Mouse (Mus musculus) cerebellum, adult 2 months (tissue): ENCODE measurements around the gene Tlr2. TPM values are rescaled to one million over a fixed set of nuclear protein-coding genes. Genes with fewer than 3 reads are reported as not detected.

Experiments used
- DNase-seq, 2 experiments: peaks; one replicate each; pipeline ENCODE4 v3.0.0; 2021
- H3K27ac ChIP-seq: fragments of 200-500 bp; 2 replicates; pipeline ENCODE4 v1.5.1; 2012; ENCODE audit warnings: low read length, control low read depth, inconsistent platforms; ENCODE audit not compliant: insufficient read depth
- H3K27me3 ChIP-seq: fragments of 200-500 bp; 2 replicates; pipeline ENCODE4 v1.6.1; 2012; ENCODE audit warnings: inconsistent platforms, mild to moderate bottlenecking, low read length, moderate library complexity; ENCODE audit not compliant: control insufficient read depth, insufficient read depth
- H3K4me1 ChIP-seq: fragments of 200-500 bp; 2 replicates; pipeline ENCODE4 v1.6.1; 2011; ENCODE audit warnings: low read length; ENCODE audit not compliant: control insufficient read depth, insufficient read depth
- H3K4me3 ChIP-seq: fragments of 200-500 bp; replicated peaks from 2 replicates; pipeline ENCODE3; 2011; ENCODE audit warnings: mild to moderate bottlenecking, low read depth, low read length, control low read depth; ENCODE audit not compliant: insufficient read depth
- CTCF ChIP-seq: fragments of 200-500 bp; IDR thresholded peaks from 2 replicates; pipeline ENCODE4 v1.5.1; 2011; ENCODE audit warnings: low read depth, mild to moderate bottlenecking, control low read depth, low read length, moderate library complexity, borderline replicate concordance; ENCODE audit not compliant: insufficient read depth
- POLR2A ChIP-seq: fragments of 200-500 bp; IDR thresholded peaks from 2 replicates; pipeline ENCODE4 v1.6.1; 2011; ENCODE audit warnings: low read length, control low read depth, borderline replicate concordance; ENCODE audit not compliant: insufficient read depth
- WGBS: fragments of 180-500 bp; shearing (Covaris S2); methylation state at CpG from one replicate; pipeline ENCODE4 v1.1.7; 2018; 5-methylcytosine and 5-hydroxymethylcytosine counted together
- polyA plus RNA-seq: library from polyadenylated mRNA; depleted of rRNA; stranded (reverse); fragments of >200 nt; gene quantifications from 2 replicates; pipeline ENCODE4 v1.2.3, GENCODE M21; 2012

Gene Tlr2
- polyA plus RNA-seq, 1 experiment = 0.72 TPM

- Histone ChIP-seq H3K4me1 (no peaks in the 10 kb centered on the region), H3K27ac (no peak overlapping the region), H3K27me3 (no peaks in the 10 kb centered on the region), H3K4me3 (no peak overlapping the region)
- 74% methylated on average over 4 of the region's 4 CpGs for WGBS
- DNase-seq = no peak
- no peak for TF ChIP-seq POLR2A
- no peak for TF ChIP-seq CTCF
These were observed 25.1 kb downstream of the Tlr2 start for GRCm38 (mm10) chr3:83816372-83816925.

DNA sequence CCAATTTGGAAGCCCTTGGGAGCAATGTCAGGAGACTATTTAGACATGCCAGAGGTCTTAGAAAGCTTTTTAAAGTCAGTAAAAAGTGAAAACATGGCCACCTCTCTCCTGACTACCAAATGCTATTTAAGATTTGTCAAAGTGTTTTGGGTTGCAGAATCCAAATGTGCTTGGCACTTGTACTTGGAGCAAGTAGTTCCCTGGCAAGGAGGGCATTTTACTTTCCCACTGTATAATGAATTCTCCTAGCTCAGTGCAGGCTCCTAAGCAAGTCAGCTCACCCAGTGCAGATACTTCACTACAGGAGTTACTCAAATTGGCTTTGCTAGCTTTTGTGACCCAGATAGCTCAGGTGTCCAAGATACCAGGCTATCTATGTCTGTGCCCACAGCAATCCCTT, 28.7 kb downstream of the Tlr2 start:
- no peaks in the 10 kb centered on the region for H3K27me3 ChIP-seq

DNA sequence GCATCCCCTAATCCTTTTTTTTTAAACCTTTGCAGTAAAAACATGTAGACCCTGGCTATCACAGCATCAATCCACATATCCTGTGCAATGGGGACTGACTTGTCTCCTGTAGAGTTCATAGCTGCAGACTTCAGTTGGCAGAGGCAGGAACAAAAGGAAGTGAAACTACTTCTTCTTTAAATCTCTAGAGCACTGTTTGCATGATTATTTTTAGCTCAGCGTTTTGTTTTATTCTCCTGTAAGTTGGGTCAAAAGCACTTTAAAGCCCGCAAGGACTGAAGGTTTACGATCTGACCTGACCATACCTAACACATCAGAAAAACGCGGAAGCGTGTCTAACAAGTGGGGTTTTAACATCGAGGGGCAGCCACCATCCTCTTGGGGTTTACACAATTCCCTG, 29.6 kb downstream of the Tlr2 start:
- H3K4me1 ChIP-seq = no peaks in the 10 kb centered on the region
- H3K27ac ChIP-seq = no peak overlapping the region
- H3K4me3 ChIP-seq = no peak overlapping the region
- DNase-seq = no peak
- H3K27me3 ChIP-seq = no peaks in the 10 kb centered on the region
- no peak for TF ChIP-seq POLR2A
- TF ChIP-seq CTCF = no peak
- WGBS = 78% methylated on average over 7 of the region's 7 CpGs

More for the DNA sequence above, 28.7 kb downstream of the Tlr2 start:
- Histone ChIP-seq H3K27ac (no peak overlapping the region), H3K4me1 (no peaks in the 10 kb centered on the region), H3K4me3 (no peak overlapping the region)
- no peak for TF ChIP-seq POLR2A
- no peak for TF ChIP-seq CTCF
- DNase-seq = peak in 1 of 2 experiments; percentile 5

GRCm38 (mm10) chr3:83808483-83808882, 33.1 kb downstream of the Tlr2 start:
- H3K27ac ChIP-seq = no peak overlapping the region
- no peak for TF ChIP-seq POLR2A
- TF ChIP-seq CTCF = no peak
- no peaks in the 10 kb centered on the region for H3K27me3 ChIP-seq
- no peak for DNase-seq
- H3K4me3 ChIP-seq = no peak overlapping the region
- 87% methylated on average over 12 of the region's 12 CpGs for WGBS
- H3K4me1 ChIP-seq = no peaks in the 10 kb centered on the region

DNA sequence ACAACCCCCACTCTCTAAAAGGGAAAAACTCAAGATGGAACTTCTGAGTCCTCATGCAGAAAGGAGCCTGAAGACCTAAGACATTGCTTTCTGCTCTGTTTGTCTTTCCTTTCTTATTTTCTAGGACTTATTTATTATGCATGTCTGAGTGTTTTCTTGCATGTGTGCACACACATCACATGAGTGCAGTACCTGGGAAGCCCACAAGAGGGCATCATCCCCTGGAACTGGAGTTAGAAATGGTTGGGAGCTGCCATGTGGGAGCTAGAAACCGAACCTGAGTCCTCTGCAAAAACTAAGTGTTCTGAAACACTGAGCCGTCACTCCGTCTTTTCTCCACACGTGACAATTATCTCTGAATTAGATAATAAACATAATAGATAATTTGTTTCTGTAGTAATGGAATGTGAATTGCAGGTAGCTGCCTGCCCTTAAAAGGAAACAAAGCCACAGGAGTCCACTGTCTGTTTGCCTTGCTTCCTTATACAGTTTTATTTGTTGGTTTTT, 39.9 kb downstream of the Tlr2 start:
- DNase-seq = no peak
- Histone ChIP-seq H3K4me3 (no peak overlapping the region), H3K27ac (no peak overlapping the region), H3K27me3 (no peaks in the 10 kb centered on the region), H3K4me1 (no peaks in the 10 kb centered on the region)
- TF ChIP-seq POLR2A (no peak), CTCF (no peak)
- 96% methylated on average over 4 of the region's 4 CpGs for WGBS

GRCm38 (mm10) chr3:83799486-83799885, 42.1 kb downstream of the Tlr2 start:
- WGBS = 94% methylated on average over 7 of the region's 7 CpGs
- no peak for TF ChIP-seq POLR2A
- TF ChIP-seq CTCF = no peak
- Histone ChIP-seq H3K27me3 (no peaks in the 10 kb centered on the region), H3K4me3 (no peak overlapping the region), H3K27ac (no peak overlapping the region), H3K4me1 (no peaks in the 10 kb centered on the region)
- no peak for DNase-seq

GRCm38 (mm10) chr3:83797828-83798227, 43.7 kb downstream of the Tlr2 start:
- Histone ChIP-seq H3K4me1 (no peaks in the 10 kb centered on the region), H3K4me3 (no peak overlapping the region), H3K27me3 (no peaks in the 10 kb centered on the region), H3K27ac (no peak overlapping the region)
- 9% methylated on average over 10 of the region's 10 CpGs for WGBS
- DNase-seq = peak; percentile 18 to 24
- TF ChIP-seq CTCF = peak; percentile 27; the same call in 1 of the 2 replicates
- TF ChIP-seq POLR2A = no peak

DNA sequence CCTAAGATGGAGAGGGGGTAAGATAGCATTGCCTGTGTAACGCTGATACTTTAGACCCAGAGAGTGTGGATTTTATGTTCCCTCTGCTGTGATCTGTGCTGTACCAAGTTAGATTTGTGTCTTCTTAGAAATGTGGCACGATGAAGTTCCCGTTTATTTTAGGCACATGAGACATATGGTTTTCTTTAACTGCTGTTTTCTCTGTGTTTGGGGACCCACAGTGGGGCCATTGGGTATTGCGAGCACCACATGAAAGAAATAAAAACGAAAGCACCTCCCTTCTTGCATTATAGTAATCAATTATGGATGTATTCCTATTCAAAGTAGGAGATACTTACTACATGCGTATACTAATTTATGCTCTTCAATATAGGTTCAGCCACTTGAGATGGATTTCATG, 44.5 kb downstream of the Tlr2 start:
- 67% methylated on average over 6 of the region's 6 CpGs for WGBS
- no peaks in the 10 kb centered on the region for H3K27me3 ChIP-seq
- no peak overlapping the region for H3K27ac ChIP-seq
- no peak overlapping the region for H3K4me3 ChIP-seq
- no peak for DNase-seq
- TF ChIP-seq CTCF (no peak), POLR2A (no peak)
- H3K4me1 ChIP-seq = no peaks in the 10 kb centered on the region

DNA sequence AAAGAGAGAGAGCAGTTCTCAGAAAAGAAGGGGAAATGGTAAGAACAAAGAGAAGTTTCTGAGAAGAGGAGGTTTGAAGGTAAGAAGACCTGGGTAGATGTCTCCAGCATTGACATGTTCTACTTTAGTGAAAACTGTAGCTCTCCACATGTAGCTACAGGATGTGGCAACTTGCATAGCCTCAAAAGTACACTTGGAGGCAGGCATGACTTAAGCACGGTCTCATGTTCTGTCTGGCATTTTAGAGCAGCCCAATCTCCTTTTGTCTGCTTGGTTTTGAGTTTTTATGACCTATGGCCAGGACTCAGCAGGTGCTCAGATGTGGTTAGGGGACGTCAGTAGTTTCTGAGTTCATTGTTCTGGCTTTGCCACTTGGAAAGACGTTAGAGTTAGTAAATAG, 50.1 kb downstream of the Tlr2 start:
- no peak overlapping the region for H3K27ac ChIP-seq
- DNase-seq = no peak
- no peaks in the 10 kb centered on the region; the same call in 1 of the 2 replicates for H3K27me3 ChIP-seq
- H3K4me3 ChIP-seq = no peak overlapping the region
- WGBS = 58% methylated on average over 3 of the region's 3 CpGs
- 0 out of 2 replicates have a peak, but pooled peaks cover 3% of the 10 kb centered on the region for H3K4me1 ChIP-seq
- TF ChIP-seq POLR2A (no peak), CTCF (no peak)
